Mouse (Mus musculus): Measurements from ENCODE around the gene Ccdc163.

DNA sequence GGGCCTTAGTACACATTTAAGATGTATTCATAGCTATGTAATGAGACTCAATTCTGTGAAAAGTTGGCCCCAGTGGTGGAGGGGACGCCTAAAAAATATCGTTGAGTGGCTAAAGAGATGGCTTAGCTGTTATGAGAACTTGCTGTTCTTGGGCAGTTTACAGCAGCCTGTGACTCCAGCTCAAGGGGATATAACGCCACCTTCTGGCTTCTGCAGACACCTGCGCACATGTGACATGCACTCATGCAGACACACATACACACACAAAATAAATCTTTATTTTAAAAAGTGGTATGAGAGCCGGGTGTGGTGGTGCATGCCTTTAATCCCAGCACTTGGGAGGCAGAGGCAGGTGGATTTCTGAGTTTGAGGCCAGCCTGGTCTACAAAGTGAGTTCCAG is 68.1 kb downstream of the Ccdc163 start:
- TF ChIP-seq CTCF (IDR thresholded peaks at IDR 0.05; ENCODE audit: borderline replicate concordance, extremely low read depth, insufficient read depth, insufficient read length) (no peak), POLR2A (IDR thresholded peaks at IDR 0.05; ENCODE audit: borderline replicate concordance, extremely low read depth, insufficient read depth, insufficient read length, poor library complexity, severe bottlenecking) (no peak)

All from brain, embryonic 14.5 days (tissue).